11 mouse cellular contexts compared by ENCODE assay signal in genomic region chr17:73571961-73572360, GRCm38 (mm10).
DNase-seq lines count a peak whose midpoint lies in the region; ATAC-seq lines count a peak whose summit lies in the region.
"Had no signal": no experiment of that assay in that cellular context is flagged by ENCODE, and none has a peak within 500 bp of the region (broad histone marks: within the 10 kb centered on the region; RNA-seq: fewer than 3 reads in every experiment).

No protein-coding gene starts in this region.

- ATAC-seq in cerebellum, adult (ENCODE audit: insufficient number of reproducible peaks, low FRiP score, low TSS enrichment) = no peak
- ATAC-seq in monocyte, adult 5-6 weeks (replicated peaks; ENCODE audit: insufficient number of reproducible peaks, low FRiP score, low TSS enrichment, poor library complexity, severe bottlenecking) = no peak
- ATAC-seq: forebrain, postnatal 0 days; liver, postnatal 0 days; midbrain, embryonic 16.5 days had no signal

- peak; percentile 7 for DNase-seq in cerebellum, adult 11-12 months
- peak; percentile 19 to 44 for DNase-seq in layer of hippocampus, adult 18-20 months (ENCODE audit: low spot score in 2 of 2)
- no peak for DNase-seq in layer of hippocampus, postnatal 10 days (ENCODE audit: low spot score in 2 of 2)
- DNase-seq in cerebellum, postnatal 25 days = peak; percentile 21 to 23
- DNase-seq in right cerebral cortex, postnatal 25 days = peak; percentile 23
- DNase-seq in adrenal gland, adult 2 months = no peak
- DNase-seq: forebrain, postnatal 0 days had no signal

Comparison
In these comparisons a context has a peak if more than half of its experiments do, and no peak if none do; other contexts are left out.
1. DNase-seq: peak in cerebellum, adult 11-12 months (single experiment), layer of hippocampus, adult 18-20 months (2 of 2), cerebellum, postnatal 25 days (2 of 2) and right cerebral cortex, postnatal 25 days (single experiment); none in layer of hippocampus, postnatal 10 days (0 of 2) and adrenal gland, adult 2 months (single experiment).